Mouse (Mus musculus): ENCODE data around the gene Ttc29.

Gene Ttc29

GRCm38 (mm10) chr8:78278598-78278997 is 65.5 kb downstream of the Ttc29 start:
- DNase-seq (ENCODE audit: low spot score in 2 of 2): no peak

- no peak for DNase-seq (ENCODE audit: low spot score in 2 of 2)
Measured at GRCm38 (mm10) chr8:78284805-78285204, 71.7 kb downstream of the Ttc29 start.

DNA sequence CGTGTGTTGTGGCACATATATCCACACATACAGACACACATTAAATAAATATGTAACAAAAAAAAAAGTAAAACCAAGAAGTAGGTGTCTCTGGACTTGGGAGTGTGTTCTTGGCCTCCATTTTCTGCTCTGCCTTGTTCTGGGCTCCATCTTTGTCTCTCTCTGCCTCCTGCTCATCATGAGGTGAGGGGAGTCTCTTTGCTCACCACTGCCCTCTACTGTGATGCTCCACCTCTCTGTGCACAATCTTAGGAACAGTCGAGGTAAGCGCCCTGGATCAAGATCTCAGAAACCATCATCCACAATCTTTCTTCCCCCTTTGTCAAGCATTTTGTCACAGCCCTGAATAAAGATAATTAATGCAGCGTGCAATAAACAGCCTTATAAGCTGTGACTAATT is 72.3 kb downstream of the Ttc29 start:
- DNase-seq (ENCODE audit: low spot score in 2 of 2): no peak

GRCm38 (mm10) chr8:78289374-78289971 is 76.4 kb downstream of the Ttc29 start:
- DNase-seq (ENCODE audit: low spot score in 2 of 2): no peak

GRCm38 (mm10) chr8:78290274-78290673 is 77.2 kb downstream of the Ttc29 start:
- no peak for DNase-seq (ENCODE audit: low spot score in 2 of 2)

DNA sequence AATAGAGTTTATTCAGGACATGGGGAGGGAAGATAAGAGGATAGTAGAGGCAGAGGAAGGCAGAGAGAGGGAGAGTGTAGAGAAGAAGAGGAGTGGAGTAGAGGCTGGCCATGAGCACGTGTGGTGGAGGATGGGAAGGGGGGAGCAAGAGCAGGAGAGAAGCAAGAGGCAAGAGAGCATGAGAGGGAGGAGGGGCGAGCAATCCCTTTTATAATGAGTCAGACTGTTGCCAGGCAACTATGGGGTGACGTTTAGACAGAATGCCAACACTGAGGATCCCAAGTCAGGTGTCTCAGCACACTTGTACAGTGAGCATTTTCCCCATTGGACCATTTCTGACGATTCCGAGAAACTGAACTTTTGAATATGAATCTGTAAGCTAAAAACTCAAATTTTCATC is 82.4 kb downstream of the Ttc29 start:
- no peak for DNase-seq (ENCODE audit: low spot score in 2 of 2)

DNA sequence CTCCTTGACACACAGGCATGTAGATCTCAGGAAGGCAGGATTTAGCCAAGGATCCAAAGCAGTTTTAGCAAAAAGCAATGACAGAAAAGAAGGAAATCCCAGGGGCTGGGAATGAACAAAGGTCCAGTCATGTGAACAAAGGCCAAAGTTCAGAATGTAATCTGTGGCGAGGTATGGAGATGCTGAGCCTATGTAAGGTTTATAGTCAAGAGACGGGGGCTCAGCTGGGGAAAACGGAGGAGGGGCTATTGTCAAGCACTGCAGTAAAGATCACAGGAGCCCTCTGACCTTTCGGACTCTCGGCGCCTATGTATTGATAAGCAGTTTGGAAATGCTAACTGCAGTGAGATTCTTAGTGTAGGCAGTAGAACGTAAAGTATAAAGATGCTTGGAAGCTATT is 90.5 kb downstream of the Ttc29 start:
- DNase-seq (ENCODE audit: low spot score in 2 of 2): no peak

DNA sequence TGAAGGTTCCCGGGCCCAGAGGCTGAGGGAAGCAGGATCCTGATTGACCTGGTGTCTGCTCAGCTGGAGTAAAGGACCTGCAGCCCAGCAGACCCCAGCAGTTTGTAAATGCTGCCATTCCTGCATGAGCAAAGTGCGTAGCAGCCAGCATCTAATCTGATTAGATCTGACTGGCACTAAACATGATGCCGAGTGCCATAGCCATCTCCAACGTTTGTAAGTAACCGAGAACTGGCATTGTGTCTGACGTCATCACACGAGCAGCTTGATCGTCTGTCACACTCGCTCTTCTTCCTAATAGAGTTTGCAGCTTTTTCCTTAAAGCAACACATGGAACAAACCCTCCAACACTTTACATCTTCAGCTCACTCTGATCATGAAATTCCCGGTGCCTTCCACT is 93.5 kb downstream of the Ttc29 start:
- DNase-seq (ENCODE audit: low spot score in 2 of 2): no peak

- DNase-seq (ENCODE audit: low spot score in 2 of 2): no peak
Measured at GRCm38 (mm10) chr8:78307131-78307530, 94.0 kb downstream of the Ttc29 start.

- DNase-seq (ENCODE audit: low spot score in 2 of 2): no peak
Measured at GRCm38 (mm10) chr8:78309539-78309938, 96.4 kb downstream of the Ttc29 start.

GRCm38 (mm10) chr8:78315576-78315975 is 102.5 kb downstream of the Ttc29 start:
- no peak for DNase-seq (ENCODE audit: low spot score in 2 of 2)

- DNase-seq (ENCODE audit: low spot score in 2 of 2): no peak
Measured at GRCm38 (mm10) chr8:78317666-78318065, 104.6 kb downstream of the Ttc29 start.

GRCm38 (mm10) chr8:78323391-78323790 is 110.3 kb downstream of the Ttc29 start:
- no peak for DNase-seq (ENCODE audit: low spot score in 2 of 2)

GRCm38 (mm10) chr8:78340689-78341529 is 127.8 kb downstream of the Ttc29 start:
- DNase-seq (ENCODE audit: low spot score in 2 of 2): no peak

GRCm38 (mm10) chr8:78342151-78342550 is 129.1 kb downstream of the Ttc29 start:
- no peak for DNase-seq (ENCODE audit: low spot score in 2 of 2)

DNA sequence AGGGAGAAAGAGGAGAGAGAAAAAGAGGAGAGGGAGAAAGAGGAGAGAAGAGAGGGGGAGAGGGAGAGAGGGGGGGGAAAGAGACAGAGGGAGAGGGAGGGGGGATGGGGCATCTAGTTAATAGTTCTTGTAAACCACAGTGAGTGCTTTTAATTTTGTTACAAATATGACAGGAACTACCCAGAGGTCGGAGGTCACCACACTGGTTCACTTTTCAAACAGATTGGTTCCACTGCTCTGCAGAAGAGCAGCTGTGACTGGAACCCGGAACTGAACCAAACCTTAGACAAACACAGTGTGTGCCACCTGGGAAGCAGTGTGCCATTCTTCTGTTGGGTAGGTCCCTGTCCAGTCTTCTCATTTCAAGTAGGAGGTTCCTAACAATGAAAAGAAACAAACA is 130.9 kb downstream of the Ttc29 start:
- no peak for DNase-seq (ENCODE audit: low spot score in 2 of 2)

- no peak for DNase-seq (ENCODE audit: low spot score in 2 of 2)
Measured at GRCm38 (mm10) chr8:78345705-78346104, 132.6 kb downstream of the Ttc29 start.

DNA sequence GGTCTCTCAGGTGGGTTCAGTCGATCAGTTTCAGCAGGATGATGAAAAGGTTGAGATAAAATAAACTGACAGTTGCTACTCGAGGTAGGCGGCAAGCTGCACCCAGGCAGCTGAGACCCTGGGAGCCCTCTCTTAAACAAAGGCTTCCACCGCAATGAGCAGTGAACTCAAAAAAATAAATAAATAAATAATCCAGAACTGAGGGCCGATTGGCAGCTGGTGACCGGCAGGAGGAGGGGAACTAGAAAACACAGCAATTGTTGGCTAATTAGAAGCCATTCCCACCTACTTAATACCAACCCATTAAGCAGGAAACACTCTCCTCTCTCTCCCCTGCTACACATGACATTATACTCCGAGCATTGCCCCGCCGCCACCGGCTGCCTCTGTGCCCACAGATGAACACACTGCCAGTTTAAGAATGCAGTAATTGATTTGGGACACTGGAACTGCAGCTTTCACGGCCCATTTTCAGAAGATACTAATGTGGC is 133.1 kb downstream of the Ttc29 start:
- no peak for DNase-seq (ENCODE audit: low spot score in 2 of 2)

DNA sequence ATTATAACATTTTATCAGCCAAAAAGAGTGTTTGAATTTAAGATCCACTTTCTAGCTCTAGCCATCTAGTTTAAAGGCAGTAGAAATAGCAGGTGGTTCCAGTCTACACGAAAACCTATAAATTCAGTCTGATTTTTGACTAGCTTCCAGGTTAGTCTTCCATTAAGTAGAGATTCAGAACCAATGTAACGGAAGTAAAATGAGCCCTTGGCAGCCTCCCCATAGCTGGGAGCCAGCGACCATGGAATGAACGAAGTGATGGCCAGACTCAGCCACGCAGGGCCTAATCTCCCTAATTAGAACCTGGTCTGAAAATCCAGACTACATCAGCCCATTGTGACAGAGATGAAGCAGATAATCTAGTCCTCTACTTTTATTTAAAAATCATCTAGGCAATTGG is 140.8 kb downstream of the Ttc29 start:
- DNase-seq (ENCODE audit: low spot score in 2 of 2): no peak

- no peak for DNase-seq (ENCODE audit: low spot score in 2 of 2)
Measured at GRCm38 (mm10) chr8:78354801-78355200, 141.7 kb downstream of the Ttc29 start.

DNA sequence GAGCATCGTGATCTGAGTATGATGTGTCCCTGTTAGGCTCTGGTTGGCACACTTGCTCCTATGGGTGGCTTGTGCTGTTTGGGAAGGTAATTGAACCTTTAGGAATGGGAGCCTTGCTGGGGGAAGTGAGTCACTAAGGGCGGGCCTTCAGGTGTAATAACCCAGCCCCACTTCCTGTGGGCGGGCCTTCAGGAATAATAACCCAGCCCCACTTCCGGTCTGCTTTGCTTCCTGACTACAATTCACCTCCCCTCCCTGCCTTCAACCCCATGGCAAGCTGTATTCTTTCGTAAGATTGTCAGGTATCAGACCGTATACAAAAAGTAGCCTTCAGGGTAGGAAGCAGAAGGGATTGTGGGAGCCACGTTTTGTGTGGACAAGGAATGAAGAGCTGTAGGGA is 177.7 kb downstream of the Ttc29 start:
- DNase-seq (ENCODE audit: low spot score in 2 of 2): no peak

DNA sequence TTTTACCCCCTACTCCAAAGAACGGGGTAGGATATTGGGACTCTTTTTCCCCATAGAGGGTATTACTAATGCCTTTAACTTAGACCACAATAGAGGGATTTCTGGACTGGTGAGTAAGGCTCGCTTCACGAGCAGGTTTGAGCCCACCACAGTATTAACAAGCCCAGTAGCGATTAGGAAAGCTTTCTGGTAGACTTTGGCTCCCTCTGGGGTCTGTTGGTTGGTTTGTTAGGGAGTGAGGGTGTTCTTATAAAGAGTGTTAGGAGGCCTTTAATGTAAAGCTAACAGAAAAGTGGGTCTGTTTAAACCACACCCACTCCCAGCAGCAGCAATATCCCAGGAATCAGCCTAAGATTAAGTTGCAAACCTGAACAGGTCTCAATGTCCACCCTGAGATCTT is 206.2 kb downstream of the Ttc29 start:
- no peak for DNase-seq (ENCODE audit: low spot score in 2 of 2)

GRCm38 (mm10) chr8:78420101-78420503 is 207.0 kb downstream of the Ttc29 start:
- no peak for DNase-seq (ENCODE audit: low spot score in 2 of 2)
